Mouse (Mus musculus) heart, postnatal 0 days (tissue): ENCODE results near the gene Rpf2. TPM values are rescaled to one million over a fixed set of nuclear protein-coding genes. Genes with fewer than 3 reads are reported as not detected.

Experiments
- ATAC-seq: fragments of 200-750 bp; cut with Nextera tagmentation; 2 replicates; pipeline ENCODE4 v1.8.0; 2017; ENCODE audit warnings: low read depth, moderate number of reproducible peaks, moderate library complexity; ENCODE audit not compliant: insufficient read depth
- DNase-seq: peaks from one replicate; pipeline ENCODE4 v3.0.0-alpha.2; 2016; ENCODE audit warnings: low spot score
- H3K27ac ChIP-seq: fragments of 300-500 bp; sonication (generic); 2 replicates; pipeline ENCODE4 v1.5.1; 2014; ENCODE audit warnings: low read depth, mild to moderate bottlenecking
- H3K27me3 ChIP-seq: fragments of 300-500 bp; sonication (generic); 2 replicates; pipeline ENCODE4 v1.6.1; 2014; ENCODE audit warnings: low read length, mixed read lengths; ENCODE audit not compliant: control insufficient read depth, insufficient read depth
- H3K36me3 ChIP-seq: fragments of 300-500 bp; sonication (generic); replicated peaks from 2 replicates; pipeline ENCODE4 v1.6.1; 2014; ENCODE audit warnings: low read length, mixed read lengths; ENCODE audit not compliant: control insufficient read depth, insufficient read depth
- H3K4me1 ChIP-seq: fragments of 300-500 bp; sonication (generic); 2 replicates; pipeline ENCODE4 v1.6.1; 2014; ENCODE audit warnings: antibody characterized with exemption; ENCODE audit not compliant: control insufficient read depth, insufficient read depth
- H3K4me2 ChIP-seq: fragments of 300-500 bp; sonication (generic); 2 replicates; pipeline ENCODE4 v1.6.1; 2014; ENCODE audit warnings: low read depth, mild to moderate bottlenecking, low read length, moderate library complexity
- H3K4me3 ChIP-seq: fragments of 300-500 bp; sonication (generic); 2 replicates; pipeline ENCODE4 v1.5.1; 2014; ENCODE audit warnings: low read depth, low read length
- H3K9ac ChIP-seq: fragments of 300-500 bp; sonication (generic); replicated peaks from 2 replicates; pipeline ENCODE4 v1.6.1; 2014; ENCODE audit warnings: low read depth, low read length, mixed read lengths
- H3K9me3 ChIP-seq: fragments of 300-500 bp; sonication (generic); replicated peaks from 2 replicates; pipeline ENCODE4 v1.6.1; 2016; ENCODE audit warnings: low read length; ENCODE audit not compliant: control insufficient read depth
- CTCF ChIP-seq: IDR thresholded peaks from 2 replicates; pipeline ENCODE4 v1.5.1; 2016; ENCODE audit warnings: antibody characterized with exemption, control low read depth, low read depth
- EP300 ChIP-seq: IDR thresholded peaks from 2 replicates; pipeline ENCODE4 v1.6.1; 2016; ENCODE audit warnings: antibody characterized with exemption, low read depth
- WGBS: fragments of 180-500 bp; shearing (Covaris S2); extraction: QIAGEN DNeasy Blood & Tissue Kit; methylation state at CpG from one replicate; pipeline ENCODE4 v1.1.7; 2014; 5-methylcytosine and 5-hydroxymethylcytosine counted together
- polyA plus RNA-seq: library from polyadenylated mRNA; unstranded; fragments of >200 nt; fragmentation: Nextera tagmentation; extraction: Ambion mirVana; gene quantifications from 2 replicates; pipeline ENCODE4 v1.2.1, GENCODE M21; 2015
- total RNA-seq: library from RNA; depleted of rRNA; stranded (reverse); fragments of >200 nt; gene quantifications from 2 replicates; pipeline ENCODE4 v1.2.3, GENCODE M21; 2014; ENCODE audit warnings: low replicate concordance; rRNA removed

Gene Rpf2
- 10.0 and 12.8 TPM in 2 replicates for total RNA-seq
- 30.0 and 30.8 TPM in 2 replicates for polyA plus RNA-seq

GRCm38 (mm10) chr10:40246374-40247165 is at the start of gene Rpf2:
Gene Rpf2, minus strand, starts transcription at chr10:40247036.
- Histone ChIP-seq H3K9ac (peak within 1 kb of the TSS; percentile 65), H3K4me1 (peaks cover 9% of the 10 kb centered on the region; the same call in 1 of the 2 replicates), H3K4me2 (peak within 1 kb of the TSS; percentile 91), H3K27me3 (no peaks in the 10 kb centered on the region), H3K36me3 (peaks cover 57% of the 10 kb centered on the region), H3K27ac (peak within 1 kb of the TSS; percentile 60), H3K9me3 (no peaks in the 10 kb centered on the region), H3K4me3 (peak within 1 kb of the TSS; percentile 78)
- ATAC-seq (peak; percentile 95), DNase-seq (peak; percentile 87)
- WGBS = under 1% methylated on average over 54 of the region's 54 CpGs
- TF ChIP-seq EP300 (0 out of 2 replicates have a peak, but pooled peaks have one; percentile 24), CTCF (no peak)

- Histone ChIP-seq H3K4me3 (no peak overlapping the region), H3K4me2 (no peak overlapping the region), H3K27me3 (no peaks in the 10 kb centered on the region), H3K9me3 (no peaks in the 10 kb centered on the region), H3K9ac (no peak overlapping the region), H3K36me3 (peaks cover 36% of the 10 kb centered on the region), H3K27ac (no peak overlapping the region), H3K4me1 (no peaks in the 10 kb centered on the region; the same call in 1 of the 2 replicates)
- no peak for DNase-seq
- TF ChIP-seq EP300 = no peak
- TF ChIP-seq CTCF = no peak
- ATAC-seq = no peak
- 93% methylated on average over 6 of the region's 6 CpGs for WGBS
Observed at GRCm38 (mm10) chr10:40292640-40293039, 45.8 kb upstream of the Rpf2 start.

GRCm38 (mm10) chr10:40286767-40287166 is 39.9 kb upstream of the Rpf2 start:
- H3K9ac ChIP-seq = no peak overlapping the region
- no peak for ATAC-seq
- no peak overlapping the region for H3K4me2 ChIP-seq
- no peak for DNase-seq
- no peak overlapping the region for H3K27ac ChIP-seq
- TF ChIP-seq EP300 (no peak), CTCF (no peak)
- H3K4me3 ChIP-seq = no peak overlapping the region
- 47% methylated on average over 1 of the region's 1 CpGs for WGBS
- H3K9me3 ChIP-seq = no peaks in the 10 kb centered on the region
- no peaks in the 10 kb centered on the region for H3K27me3 ChIP-seq
- H3K4me1 ChIP-seq = no peaks in the 10 kb centered on the region
- H3K36me3 ChIP-seq = peaks cover 27% of the 10 kb centered on the region

GRCm38 (mm10) chr10:40285571-40285970 is 38.7 kb upstream of the Rpf2 start:
- 95% methylated on average over 1 of the region's 1 CpGs for WGBS
- no peak for TF ChIP-seq EP300
- TF ChIP-seq CTCF = no peak

GRCm38 (mm10) chr10:40284997-40285396 is 38.2 kb upstream of the Rpf2 start:
- no peak for ATAC-seq
- no peaks in the 10 kb centered on the region for H3K4me1 ChIP-seq
- no peak overlapping the region for H3K4me3 ChIP-seq
- no peak for DNase-seq
- H3K9me3 ChIP-seq = no peaks in the 10 kb centered on the region
- H3K36me3 ChIP-seq = peaks cover 16% of the 10 kb centered on the region
- H3K27me3 ChIP-seq = no peaks in the 10 kb centered on the region
- no peak overlapping the region for H3K9ac ChIP-seq
- H3K27ac ChIP-seq = no peak overlapping the region
- TF ChIP-seq CTCF (no peak), EP300 (no peak)
- H3K4me2 ChIP-seq = no peak overlapping the region
- 86% methylated on average over 3 of the region's 3 CpGs for WGBS

More at GRCm38 (mm10) chr10:40285571-40285970, 38.7 kb upstream of the Rpf2 start:
- Histone ChIP-seq H3K9me3 (no peaks in the 10 kb centered on the region), H3K4me2 (no peak overlapping the region), H3K27me3 (no peaks in the 10 kb centered on the region), H3K36me3 (peaks cover 18% of the 10 kb centered on the region), H3K27ac (no peak overlapping the region), H3K4me1 (no peaks in the 10 kb centered on the region), H3K9ac (no peak overlapping the region), H3K4me3 (no peak overlapping the region)
- DNase-seq = no peak
- ATAC-seq = no peak
